Mouse (Mus musculus) heart, embryonic 13.5 days (tissue): ENCODE data around the gene Smpdl3b. TPM values are rescaled to one million over a fixed set of nuclear protein-coding genes. Genes with fewer than 3 reads are reported as not detected.
"Not testable (repeated sequence)": the region's sequence is repeated elsewhere in the genome, so short reads cannot be mapped to it uniquely, and the experiment has no call there.

Experiments
- ATAC-seq: fragments of 200-750 bp; cut with Nextera tagmentation; 2 replicates; pipeline ENCODE4 v1.8.0; 2017; ENCODE audit warnings: moderate TSS enrichment; ENCODE audit not compliant: insufficient number of reproducible peaks, low FRiP score, low TSS enrichment; ENCODE audit errors: extremely low read depth
- H3K27ac ChIP-seq: fragments of 300-500 bp; sonication (generic); replicated peaks from 2 replicates; pipeline ENCODE4 v1.5.1; 2015; ENCODE audit warnings: moderate library complexity, mild to moderate bottlenecking, inconsistent platforms
- H3K27me3 ChIP-seq: fragments of 300-500 bp; sonication (generic); replicated peaks from 2 replicates; pipeline ENCODE4 v1.6.1; 2015; ENCODE audit warnings: mild to moderate bottlenecking, inconsistent platforms
- H3K36me3 ChIP-seq: fragments of 300-500 bp; sonication (generic); 2 replicates; pipeline ENCODE4 v1.6.1; 2015; ENCODE audit warnings: mild to moderate bottlenecking, inconsistent platforms
- H3K4me1 ChIP-seq: fragments of 300-500 bp; sonication (generic); 2 replicates; pipeline ENCODE4 v1.6.1; 2015; ENCODE audit warnings: inconsistent platforms
- H3K4me2 ChIP-seq: fragments of 300-500 bp; sonication (generic); 2 replicates; pipeline ENCODE4 v1.6.1; 2015; ENCODE audit warnings: inconsistent platforms, mild to moderate bottlenecking, moderate library complexity
- H3K4me3 ChIP-seq: fragments of 300-500 bp; sonication (generic); 2 replicates; pipeline ENCODE4 v1.5.1; 2015; ENCODE audit warnings: moderate library complexity, mild to moderate bottlenecking, inconsistent platforms
- H3K9ac ChIP-seq: fragments of 300-500 bp; sonication (generic); 2 replicates; pipeline ENCODE4 v1.6.1; 2015; ENCODE audit warnings: inconsistent platforms, mild to moderate bottlenecking, moderate library complexity
- H3K9me3 ChIP-seq: fragments of 300-500 bp; sonication (generic); 2 replicates; pipeline ENCODE4 v1.6.1; 2016; ENCODE audit warnings: inconsistent platforms
- WGBS: fragments of 180-500 bp; shearing (Covaris S2); methylation state at CpG from one replicate; pipeline ENCODE4 v1.1.7; 2015; ENCODE audit warnings: mixed read lengths; 5-methylcytosine and 5-hydroxymethylcytosine counted together
- polyA plus RNA-seq: library from polyadenylated mRNA; unstranded; fragments of >200 nt; fragmentation: Nextera tagmentation; extraction: Ambion mirVana; gene quantifications from 2 replicates; pipeline ENCODE4 v1.2.1, GENCODE M21; 2015

Smpdl3b gene
- polyA plus RNA-seq, 1 experiment from 2014 or later = 6.1 TPM

DNA sequence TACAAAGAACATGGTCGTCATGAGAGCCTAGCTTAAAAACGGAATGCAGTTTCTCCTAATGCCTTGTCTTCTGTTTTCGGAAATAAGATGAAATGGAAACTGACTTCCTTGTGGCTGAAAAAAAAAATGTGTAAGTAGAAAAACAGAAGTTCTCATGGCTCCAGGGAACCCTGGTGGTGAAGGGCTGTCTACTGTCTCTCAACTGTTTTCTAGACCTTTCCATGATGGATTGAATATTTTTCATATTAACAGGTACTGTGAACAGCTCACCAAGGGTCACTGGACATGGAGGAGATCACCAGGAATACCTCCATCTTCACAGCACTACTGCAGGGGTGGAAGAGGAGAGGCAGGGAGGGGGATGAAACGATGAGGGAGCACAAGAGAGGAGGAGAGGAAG, 41.0 kb upstream of the Smpdl3b start:
- Histone ChIP-seq H3K4me3 (no peak overlapping the region), H3K27me3 (peaks cover 39% of the 10 kb centered on the region), H3K36me3 (no peaks in the 10 kb centered on the region), H3K4me2 (no peak overlapping the region), H3K4me1 (peaks cover 9% of the 10 kb centered on the region), H3K9me3 (no peaks in the 10 kb centered on the region), H3K27ac (no peak overlapping the region), H3K9ac (no peak overlapping the region)
- no peak for ATAC-seq
- WGBS = 56% methylated on average over 4 of the region's 4 CpGs

DNA sequence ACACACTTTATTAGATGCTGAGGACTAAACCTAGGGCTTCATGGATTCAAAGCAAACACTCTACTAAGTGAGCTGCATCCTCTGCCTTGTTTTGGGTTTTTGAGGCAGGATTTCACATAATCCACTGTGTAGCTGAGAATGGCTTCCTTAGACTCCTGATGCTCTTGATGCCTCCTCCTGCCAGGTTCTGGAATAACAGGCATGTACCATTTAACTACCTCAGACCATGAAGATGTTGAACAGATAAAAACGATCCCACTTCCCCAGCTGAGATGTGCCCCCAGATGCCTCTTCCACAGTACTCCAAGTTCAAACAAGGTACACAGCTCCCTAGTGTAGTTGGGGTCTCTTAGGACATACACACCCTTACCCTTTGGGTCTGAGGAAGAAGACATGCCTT, 40.4 kb upstream of the Smpdl3b start:
- H3K4me2 ChIP-seq = no peak overlapping the region
- ATAC-seq = no peak
- H3K9ac ChIP-seq = no peak overlapping the region
- peaks cover 9% of the 10 kb centered on the region for H3K4me1 ChIP-seq
- no peaks in the 10 kb centered on the region for H3K36me3 ChIP-seq
- no peaks in the 10 kb centered on the region for H3K9me3 ChIP-seq
- peaks cover 44% of the 10 kb centered on the region for H3K27me3 ChIP-seq
- H3K4me3 ChIP-seq = no peak overlapping the region
- H3K27ac ChIP-seq = no peak overlapping the region
- 60% methylated on average over 1 of the region's 1 CpGs for WGBS

DNA sequence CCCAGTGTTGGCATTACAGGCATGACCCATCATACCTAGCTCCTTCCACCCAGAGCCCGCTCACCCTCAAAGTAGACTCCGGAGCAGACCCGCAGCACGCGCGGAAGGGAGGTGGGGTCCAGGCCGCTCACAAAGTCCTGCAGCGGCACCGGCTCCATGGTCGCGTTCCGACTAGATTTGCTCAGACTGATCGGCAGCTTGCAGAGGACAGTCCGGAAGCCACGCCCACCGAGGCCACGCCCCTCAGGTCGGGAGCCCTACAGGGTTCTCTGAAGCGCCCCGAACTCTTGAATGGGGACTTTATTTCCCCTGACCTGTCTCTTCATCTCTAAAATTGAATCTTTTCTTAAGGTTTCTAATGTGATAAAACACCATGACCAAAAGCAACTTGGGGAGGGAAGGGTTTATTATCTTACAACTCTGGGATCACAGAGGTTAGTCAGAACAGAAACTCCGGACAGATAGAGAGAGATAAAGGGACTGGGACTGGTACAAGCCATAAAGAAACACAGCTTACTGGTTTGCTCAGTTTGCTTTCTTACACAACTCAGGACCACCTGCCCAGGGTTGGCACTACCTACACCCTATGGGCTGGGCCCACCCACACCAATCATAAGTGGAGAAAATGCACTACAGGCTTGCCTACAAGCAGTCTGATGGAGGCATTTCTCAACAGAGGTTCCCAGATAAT, 39.3 kb upstream of the Smpdl3b start, which contains the start of gene Themis2:
Gene Themis2, minus strand, starts transcription at position 192 of the 691 bp plus-strand sequence.
- Histone ChIP-seq H3K27ac (no peak within 1 kb of the TSS), H3K9ac (peak within 1 kb of the TSS; percentile 75), H3K4me1 (peaks cover 9% of the 10 kb centered on the region), H3K9me3 (no peaks in the 10 kb centered on the region), H3K27me3 (peaks cover 44% of the 10 kb centered on the region), H3K36me3 (no peaks in the 10 kb centered on the region), H3K4me3 (peak within 1 kb of the TSS; percentile 51), H3K4me2 (peak within 1 kb of the TSS; percentile 73)
- under 1% methylated on average over 21 of the region's 21 CpGs for WGBS
- ATAC-seq = no peak

DNA sequence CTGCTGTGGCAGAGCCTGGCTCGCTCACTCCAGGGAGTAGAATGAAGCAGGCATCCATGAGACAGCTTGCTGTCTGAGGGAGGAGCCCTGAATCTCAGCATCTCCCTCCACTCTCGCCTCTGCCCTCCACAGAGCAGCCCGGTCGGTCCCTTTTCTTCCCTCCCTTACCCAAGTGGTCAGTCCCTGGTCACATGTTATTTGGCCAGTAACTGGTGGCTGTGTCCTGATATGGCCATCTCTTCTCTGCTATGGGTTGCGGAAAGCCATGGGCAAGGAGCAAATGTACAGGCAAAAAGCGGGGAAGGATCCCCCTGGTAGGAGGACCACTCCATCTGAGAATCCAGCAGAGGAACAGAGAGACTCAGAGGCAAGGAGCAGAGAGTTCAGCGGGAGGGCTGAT, 38.1 kb upstream of the Smpdl3b start:
- Histone ChIP-seq H3K9ac (no peak overlapping the region), H3K27me3 (peaks cover 44% of the 10 kb centered on the region), H3K9me3 (no peaks in the 10 kb centered on the region), H3K27ac (no peak overlapping the region), H3K4me3 (peak overlapping the region; percentile 51; the same call in 1 of the 2 replicates), H3K4me2 (peak overlapping the region; percentile 73; the same call in 1 of the 2 replicates), H3K4me1 (peaks cover 9% of the 10 kb centered on the region), H3K36me3 (no peaks in the 10 kb centered on the region)
- ATAC-seq = no peak
- WGBS = 56% methylated on average over 7 of the region's 7 CpGs

DNA sequence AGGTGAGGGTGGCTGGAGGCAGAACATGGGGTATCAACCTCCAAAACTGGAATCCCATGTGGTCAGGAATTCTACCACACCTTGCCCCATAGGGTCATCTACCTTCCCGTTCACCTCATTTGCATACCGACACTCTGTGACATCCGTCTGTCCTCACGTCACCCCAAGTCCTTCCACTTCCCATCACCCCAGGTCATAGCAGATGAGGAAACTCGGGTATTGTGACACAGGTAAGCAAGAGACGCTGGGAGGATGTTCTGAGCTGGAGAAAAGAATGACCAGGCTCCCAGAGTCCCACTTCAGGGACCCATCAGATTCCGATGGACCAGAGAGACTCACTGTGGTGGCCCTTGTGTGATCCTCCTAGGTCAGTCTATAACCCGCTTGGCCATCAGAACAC, 37.7 kb upstream of the Smpdl3b start:
- Histone ChIP-seq H3K4me3 (no peak overlapping the region), H3K27me3 (peaks cover 44% of the 10 kb centered on the region)
- WGBS = 67% methylated on average over 8 of the region's 8 CpGs

DNA sequence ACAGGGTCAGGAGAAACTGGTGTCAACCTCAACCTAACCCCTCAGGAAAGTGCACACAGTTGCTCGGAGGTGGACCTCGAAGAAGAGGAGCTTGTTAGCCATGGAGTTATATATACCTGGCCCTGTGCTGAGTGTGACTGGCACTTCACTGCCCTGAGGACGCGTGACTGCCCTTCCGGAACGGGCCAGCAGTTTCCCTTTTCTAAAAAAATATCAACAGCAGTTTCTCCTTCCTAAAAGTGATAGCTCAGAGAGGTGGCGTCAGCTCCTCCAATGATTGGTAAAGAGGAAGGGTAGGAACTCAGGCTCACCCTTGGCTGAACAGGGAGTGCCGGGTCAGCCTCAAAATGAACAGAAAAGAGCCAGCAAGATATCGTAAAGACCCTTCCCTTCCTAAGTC, 37.0 kb upstream of the Smpdl3b start:
- no peak overlapping the region for H3K27ac ChIP-seq
- H3K4me2 ChIP-seq = no peak overlapping the region
- H3K27me3 ChIP-seq = peaks cover 44% of the 10 kb centered on the region
- no peaks in the 10 kb centered on the region for H3K36me3 ChIP-seq
- no peak overlapping the region for H3K9ac ChIP-seq
- no peak for ATAC-seq
- 62% methylated on average over 9 of the region's 9 CpGs for WGBS
- H3K4me1 ChIP-seq = peaks cover 9% of the 10 kb centered on the region
- H3K4me3 ChIP-seq = no peak overlapping the region
- no peaks in the 10 kb centered on the region for H3K9me3 ChIP-seq

More for the DNA sequence above, 37.7 kb upstream of the Smpdl3b start:
- H3K4me2 ChIP-seq = no peak overlapping the region
- no peaks in the 10 kb centered on the region for H3K9me3 ChIP-seq
- H3K9ac ChIP-seq = no peak overlapping the region
- H3K27ac ChIP-seq = no peak overlapping the region
- H3K36me3 ChIP-seq = no peaks in the 10 kb centered on the region
- no peak for ATAC-seq
- peaks cover 9% of the 10 kb centered on the region for H3K4me1 ChIP-seq

DNA sequence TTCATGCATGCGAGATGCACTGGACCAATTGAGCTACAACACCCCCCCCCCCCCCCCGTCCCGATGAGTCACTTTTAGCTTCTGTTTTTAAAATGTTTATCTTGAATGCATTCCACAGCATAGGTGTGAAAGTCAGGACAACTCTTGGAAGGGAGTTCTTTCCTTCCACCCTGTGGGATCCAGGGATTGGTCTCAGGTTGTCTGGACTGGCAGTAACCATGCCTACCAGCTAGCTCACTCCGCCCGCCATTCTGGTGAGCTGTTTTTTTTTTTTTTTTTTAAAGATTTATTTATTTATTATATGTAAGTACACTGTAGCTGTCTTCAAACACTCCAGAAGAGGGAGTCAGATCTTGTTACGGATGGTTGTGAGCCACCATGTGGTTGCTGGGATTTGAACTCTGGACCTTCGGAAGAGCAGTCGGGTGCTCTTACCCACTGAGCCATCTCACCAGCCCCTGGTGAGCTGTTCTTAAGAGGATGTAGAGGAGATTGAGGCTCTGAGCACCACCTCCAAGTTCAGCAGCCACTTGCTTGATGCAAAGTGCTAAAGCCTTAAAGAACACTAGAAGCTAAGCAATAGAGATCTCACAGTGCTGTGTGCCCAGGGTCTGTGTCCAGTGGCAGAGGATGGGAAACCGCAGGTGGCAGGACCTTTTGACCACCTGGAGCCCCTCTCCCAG, 36.4 kb upstream of the Smpdl3b start:
- not testable (repeated sequence) for H3K4me2 ChIP-seq, H3K4me1 ChIP-seq, H3K4me3 ChIP-seq, H3K9ac ChIP-seq, H3K36me3 ChIP-seq, ATAC-seq, H3K9me3 ChIP-seq, H3K27ac ChIP-seq
- peaks cover 44% of the 10 kb centered on the region for H3K27me3 ChIP-seq
- 83% methylated on average over 8 of the region's 9 CpGs for WGBS

DNA sequence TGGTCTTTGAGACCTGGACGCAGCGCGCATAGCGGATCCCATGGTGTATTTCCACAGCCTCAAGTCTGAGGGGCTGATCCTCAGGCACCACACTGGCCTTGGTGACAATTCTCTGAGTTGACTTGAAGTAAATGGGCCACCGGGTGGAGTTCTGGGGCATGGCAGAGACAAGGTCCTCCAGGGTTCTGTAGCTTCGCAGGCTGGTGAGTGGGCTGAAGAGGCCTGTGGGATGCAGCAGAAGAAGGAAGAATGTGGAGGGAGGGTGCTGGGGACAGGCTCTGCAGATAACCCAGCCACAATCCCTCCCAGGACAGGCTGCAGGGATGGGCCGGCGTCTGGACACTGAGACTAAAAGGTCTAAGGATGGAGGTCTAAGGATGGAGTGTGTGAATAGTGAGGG, 32.7 kb upstream of the Smpdl3b start:
- ATAC-seq = no peak
- no peaks in the 10 kb centered on the region for H3K36me3 ChIP-seq
- 68% methylated on average over 8 of the region's 8 CpGs for WGBS

DNA sequence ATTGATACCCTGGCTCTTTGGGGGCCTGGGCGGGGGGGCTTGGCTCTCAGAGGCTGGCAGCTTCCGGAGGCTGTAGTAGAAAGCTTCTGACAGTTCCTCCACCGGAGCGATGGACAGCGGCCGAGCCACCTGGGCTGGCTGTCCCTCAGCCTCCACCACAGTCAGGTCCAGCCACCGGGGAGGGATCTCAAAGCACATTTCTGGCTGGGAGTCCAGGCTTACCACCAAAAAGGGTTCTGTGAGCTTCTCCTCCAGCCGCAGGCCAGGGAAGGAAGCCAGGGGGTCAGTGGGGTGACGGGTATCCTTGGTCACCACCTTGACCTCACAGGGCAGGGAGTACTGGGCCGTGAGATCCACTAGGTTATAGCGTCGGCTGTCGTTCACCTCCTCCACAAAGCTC, 28.2 kb upstream of the Smpdl3b start:
- ATAC-seq = no peak
- H3K27ac ChIP-seq = no peak overlapping the region
- 87% methylated on average over 13 of the region's 13 CpGs for WGBS

More for the DNA sequence above, 32.7 kb upstream of the Smpdl3b start:
- H3K27me3 ChIP-seq = peaks cover 16% of the 10 kb centered on the region
- no peak overlapping the region for H3K9ac ChIP-seq
- H3K9me3 ChIP-seq = no peaks in the 10 kb centered on the region
- no peaks in the 10 kb centered on the region for H3K4me1 ChIP-seq
- H3K4me2 ChIP-seq = no peak overlapping the region
- no peak overlapping the region for H3K27ac ChIP-seq
- H3K4me3 ChIP-seq = no peak overlapping the region

DNA sequence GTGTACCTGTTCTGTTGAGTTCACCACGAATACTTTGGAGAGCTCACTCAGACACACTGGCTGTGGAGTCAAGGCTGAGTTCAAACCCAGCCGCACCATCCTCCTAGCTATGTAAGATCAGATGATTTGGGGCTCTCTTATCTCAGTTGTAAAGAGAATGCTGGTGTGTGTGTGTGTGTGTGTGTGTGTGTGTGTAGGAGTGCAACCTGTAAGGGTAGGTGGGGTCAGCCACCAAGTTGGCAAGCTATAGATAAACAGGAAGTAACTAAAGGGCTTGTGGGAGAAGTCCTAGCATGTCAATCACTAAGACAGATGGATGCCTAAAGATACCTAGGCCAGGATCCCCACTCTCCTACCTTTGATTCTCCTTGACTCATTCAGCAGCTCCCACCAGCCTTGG, 26.7 kb upstream of the Smpdl3b start:
- H3K9ac ChIP-seq = no peak overlapping the region
- H3K36me3 ChIP-seq = peaks cover 17% of the 10 kb centered on the region
- no peak overlapping the region for H3K4me2 ChIP-seq
- no peak overlapping the region for H3K4me3 ChIP-seq
- H3K4me1 ChIP-seq = no peaks in the 10 kb centered on the region
- no peaks in the 10 kb centered on the region for H3K9me3 ChIP-seq
- no peaks in the 10 kb centered on the region for H3K27me3 ChIP-seq
- H3K27ac ChIP-seq = no peak overlapping the region
- ATAC-seq = no peak
- 65% methylated on average over 2 of the region's 2 CpGs for WGBS

More for the DNA sequence above, 28.2 kb upstream of the Smpdl3b start:
- Histone ChIP-seq H3K27me3 (no peaks in the 10 kb centered on the region), H3K4me2 (no peak overlapping the region), H3K9me3 (no peaks in the 10 kb centered on the region), H3K9ac (no peak overlapping the region), H3K4me1 (no peaks in the 10 kb centered on the region), H3K36me3 (peaks cover 3% of the 10 kb centered on the region), H3K4me3 (no peak overlapping the region)

DNA sequence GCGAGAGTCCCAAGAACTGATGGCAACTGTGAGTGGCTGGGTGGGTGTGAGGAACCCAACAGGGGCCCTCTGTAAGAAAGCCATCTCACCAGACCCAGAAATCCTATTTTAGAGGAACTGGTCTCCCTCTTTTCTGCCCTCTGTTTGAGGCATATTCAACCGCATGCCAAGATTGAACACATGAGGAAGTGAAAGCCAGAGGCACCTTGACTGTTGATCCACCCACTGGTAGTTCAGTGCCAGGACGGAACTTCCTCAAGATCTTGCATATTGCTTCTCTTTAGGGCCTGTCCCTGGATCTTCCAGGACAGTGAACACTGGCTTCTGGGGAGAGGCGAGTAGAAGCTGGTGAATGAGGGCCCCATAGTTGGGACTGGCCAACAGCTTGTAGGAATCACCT, 23.2 kb upstream of the Smpdl3b start:
- no peak overlapping the region for H3K9ac ChIP-seq
- H3K4me1 ChIP-seq = no peaks in the 10 kb centered on the region
- H3K4me3 ChIP-seq = no peak overlapping the region
- ATAC-seq = no peak
- no peaks in the 10 kb centered on the region for H3K9me3 ChIP-seq
- H3K27me3 ChIP-seq = no peaks in the 10 kb centered on the region
- peaks cover 51% of the 10 kb centered on the region for H3K36me3 ChIP-seq
- no peak overlapping the region for H3K27ac ChIP-seq
- H3K4me2 ChIP-seq = no peak overlapping the region
- WGBS = 85% methylated on average over 4 of the region's 4 CpGs
